Mouse (Mus musculus): Measurements from ENCODE around the gene Amigo3. TPM values are rescaled to one million over a fixed set of nuclear protein-coding genes. Genes with fewer than 3 reads are reported as not detected.
A peak's percentile ranks its signal among the peaks of the same experiment; 100 is the strongest.

Gene Amigo3
- total RNA-seq, 2 experiments from 2014 or later = 1.5 to 3.1 TPM

DNA sequence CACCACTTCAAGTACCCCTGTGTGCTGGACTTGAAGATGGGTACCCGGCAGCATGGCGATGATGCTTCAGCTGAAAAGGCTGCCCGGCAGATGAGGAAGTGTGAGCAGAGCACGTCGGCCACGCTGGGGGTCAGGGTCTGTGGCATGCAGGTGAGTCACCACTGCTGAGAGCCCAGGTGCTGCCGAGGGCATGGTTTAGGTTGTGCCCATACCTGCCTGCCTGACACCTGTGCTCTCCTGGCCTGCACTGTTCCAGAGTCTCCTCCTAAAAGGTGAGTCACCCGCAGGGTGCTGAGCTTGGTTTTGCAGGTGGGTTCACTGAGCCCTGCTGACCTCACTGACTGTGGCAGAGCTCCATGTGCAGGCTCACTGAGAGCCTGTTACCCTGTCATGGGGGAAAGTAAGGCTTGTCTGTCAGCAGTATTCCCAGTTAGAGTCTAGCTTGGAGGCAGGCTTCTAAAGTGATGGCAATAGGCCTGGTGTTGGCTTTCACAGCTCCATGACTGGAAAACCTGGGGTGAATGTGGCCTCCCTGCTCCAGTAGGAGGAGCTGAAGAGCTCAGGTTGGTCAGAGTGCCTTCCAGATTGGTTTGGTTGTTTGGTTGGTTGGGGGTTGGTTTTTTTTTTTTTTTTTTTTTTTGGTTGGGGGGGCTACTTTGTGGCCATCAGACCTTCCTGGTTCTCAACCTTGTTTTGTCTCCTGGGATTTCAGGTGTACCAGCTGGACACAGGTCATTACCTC, 8.0 kb upstream of the Amigo3 start:
- peak; percentile 14; the same call in 1 of the 2 replicates for TF ChIP-seq CTCF (IDR thresholded peaks at IDR 0.05)
- H3K4me3 ChIP-seq = no peak overlapping the region
- DNase-seq = peak; percentile 22
- intact Hi-C loops (cut with DNase I) = no loop called here
- H3K27ac ChIP-seq = no peak overlapping the region

GRCm38 (mm10) chr9:108046582-108046981, 6.4 kb upstream of the Amigo3 start:
- TF ChIP-seq CTCF (IDR thresholded peaks at IDR 0.05) = no peak
- intact Hi-C loops (cut with DNase I) = no loop called here
- Histone ChIP-seq H3K27ac (peak overlapping the region; percentile 20), H3K4me3 (no peak overlapping the region)
- DNase-seq = peak; percentile 61

DNA sequence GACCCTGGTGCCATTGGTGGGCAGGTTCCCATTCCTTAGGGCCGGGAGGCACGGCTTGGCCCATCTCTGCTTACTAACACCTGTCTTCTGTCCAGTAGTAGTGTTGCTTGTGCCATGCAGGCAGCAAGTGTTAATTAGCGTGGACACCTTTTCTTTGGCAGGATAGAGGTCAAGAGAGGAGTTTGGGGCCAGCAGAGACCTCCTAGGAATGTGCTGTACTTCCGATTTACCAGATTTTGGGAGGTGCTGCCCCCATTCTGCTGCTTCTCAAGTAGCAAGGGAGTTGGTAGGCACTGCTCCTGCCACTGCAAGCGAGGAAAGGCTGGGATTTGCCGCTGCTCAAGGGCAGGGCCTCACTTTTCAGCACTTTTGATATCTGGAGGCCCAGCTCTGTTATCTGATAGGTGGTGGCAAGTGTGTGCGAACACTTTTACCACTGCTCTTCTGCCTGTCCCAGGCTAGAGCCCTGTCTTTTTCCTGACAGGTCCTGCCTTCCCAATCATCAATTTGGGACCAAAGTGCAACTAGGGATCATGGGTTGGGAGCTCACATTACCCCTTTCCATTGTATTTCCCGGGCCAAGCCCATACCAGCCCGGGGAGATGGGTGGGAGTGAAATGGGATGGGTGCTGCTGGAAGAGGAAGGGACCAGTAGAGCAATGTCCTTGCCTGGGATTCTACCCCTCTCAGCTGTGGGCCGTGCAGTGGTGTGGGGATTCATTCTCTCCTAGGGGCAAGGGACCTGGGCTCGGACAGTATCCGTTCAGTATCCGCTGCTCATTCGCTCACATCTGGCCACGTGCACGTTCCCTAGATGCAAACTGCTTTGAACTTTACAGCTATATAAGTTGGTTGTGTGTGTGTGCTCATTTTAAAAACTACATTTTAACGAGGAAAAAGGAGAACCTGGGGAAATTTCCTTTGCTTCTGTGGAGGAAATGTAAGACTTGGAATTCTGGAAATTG, 5.1 kb upstream of the Amigo3 start:
- Histone ChIP-seq H3K27ac (peak overlapping the region; percentile 94), H3K4me3 (peak overlapping the region; percentile 71)
- intact Hi-C loops (cut with DNase I) = no loop called here
- DNase-seq = no peak
- no peak for TF ChIP-seq CTCF (IDR thresholded peaks at IDR 0.05)

- intact Hi-C loops (cut with DNase I) = no loop called here
- H3K4me3 ChIP-seq = peak overlapping the region; percentile 71
- TF ChIP-seq CTCF (IDR thresholded peaks at IDR 0.05) = no peak
- peak overlapping the region; percentile 94 for H3K27ac ChIP-seq
- DNase-seq = no peak
These were observed 4.4 kb upstream of the Amigo3 start for GRCm38 (mm10) chr9:108048566-108048955.

- Histone ChIP-seq H3K27ac (peak within 1 kb of the TSS; percentile 94), H3K4me3 (peak within 1 kb of the TSS; percentile 71)
- peak; percentile 98 for DNase-seq
- TF ChIP-seq CTCF (IDR thresholded peaks at IDR 0.05) = no peak
- intact Hi-C loops (cut with DNase I) = no loop called here
These were observed 3.9 kb upstream of the Amigo3 start, which contains the start of gene Gmppb for GRCm38 (mm10) chr9:108049016-108049455. Gene Gmppb, plus strand, starts transcription at chr9:108049242.

DNA sequence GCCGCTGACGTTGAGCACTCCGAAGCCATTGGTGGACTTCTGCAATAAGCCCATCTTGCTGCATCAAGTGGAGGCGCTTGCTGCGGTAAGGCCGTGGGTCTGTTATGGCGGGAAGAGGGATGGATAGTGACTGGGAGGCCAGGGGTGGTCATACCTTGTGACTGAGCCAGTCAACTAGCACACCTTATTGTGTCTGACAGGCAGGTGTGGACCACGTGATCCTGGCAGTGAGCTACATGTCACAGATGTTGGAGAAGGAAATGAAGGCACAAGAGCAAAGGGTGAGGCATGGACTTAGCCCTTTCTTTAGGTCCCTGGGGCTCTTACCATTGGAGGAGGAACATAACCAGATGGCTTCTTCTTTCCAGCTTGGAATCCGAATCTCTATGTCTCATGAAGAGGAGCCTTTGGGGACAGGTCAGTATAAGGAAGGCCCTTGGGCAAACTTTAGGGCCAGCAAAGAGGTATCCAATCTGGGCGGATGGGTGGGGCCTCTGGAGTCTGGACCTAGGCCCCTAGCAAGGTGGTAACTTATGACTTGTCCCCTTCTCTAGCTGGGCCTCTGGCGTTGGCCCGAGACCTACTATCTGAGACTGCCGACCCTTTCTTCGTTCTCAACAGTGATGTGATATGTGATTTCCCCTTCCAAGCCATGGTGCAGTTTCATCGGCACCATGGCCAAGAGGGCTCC, 3.3 kb upstream of the Amigo3 start:
- no peak for TF ChIP-seq CTCF (IDR thresholded peaks at IDR 0.05)
- Histone ChIP-seq H3K27ac (peak overlapping the region; percentile 94), H3K4me3 (peak overlapping the region; percentile 71)
- intact Hi-C loops (cut with DNase I) = loop anchor here (5.0 kb wide), 2 partner anchors 87 to 147 kb away; no protein-coding TSS in a partner anchor
- DNase-seq = peak; percentile 44

DNA sequence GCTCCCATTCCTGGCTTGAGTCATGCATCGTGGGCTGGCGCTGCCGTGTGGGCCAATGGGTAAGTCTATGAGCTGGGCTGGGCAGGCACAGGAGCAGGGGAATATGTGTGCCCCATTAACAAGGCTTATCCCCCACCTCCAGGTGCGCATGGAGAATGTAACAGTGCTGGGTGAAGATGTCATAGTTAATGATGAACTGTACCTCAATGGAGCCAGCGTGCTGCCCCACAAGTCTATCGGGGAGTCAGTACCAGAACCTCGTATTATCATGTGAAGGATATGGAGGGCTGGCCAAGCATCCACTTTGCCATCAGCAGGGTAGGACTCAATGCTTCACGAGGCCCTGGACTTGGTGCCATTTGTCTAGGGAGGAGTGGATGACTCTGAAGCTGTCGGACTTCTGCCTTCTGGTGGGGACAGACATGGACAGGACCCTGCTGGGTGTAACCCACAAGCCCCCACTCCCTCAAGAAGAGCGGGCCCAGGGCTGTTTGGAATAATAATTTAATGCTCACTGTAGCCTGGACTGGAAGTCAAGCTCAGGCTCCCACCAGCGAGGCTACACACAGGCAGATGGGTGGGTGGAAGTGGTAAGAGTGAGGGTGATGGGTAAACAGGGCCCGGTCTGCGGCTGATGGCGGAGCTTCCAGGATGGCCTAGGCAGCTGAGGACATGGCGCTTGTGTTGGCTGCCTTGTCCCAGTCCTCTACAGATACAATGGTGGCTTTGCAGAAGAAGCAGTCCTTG, 1.6 kb upstream of the Amigo3 start:
- H3K27ac ChIP-seq = 0 out of 2 replicates have a peak overlapping the region, but pooled peaks have one; percentile 87
- no peak for TF ChIP-seq CTCF (IDR thresholded peaks at IDR 0.05)
- peak; percentile 25 for DNase-seq
- no peak overlapping the region for H3K4me3 ChIP-seq
- intact Hi-C loops (cut with DNase I) = loop anchor here (5.0 kb wide), 2 partner anchors 89 to 149 kb away; no protein-coding TSS in a partner anchor

DNA sequence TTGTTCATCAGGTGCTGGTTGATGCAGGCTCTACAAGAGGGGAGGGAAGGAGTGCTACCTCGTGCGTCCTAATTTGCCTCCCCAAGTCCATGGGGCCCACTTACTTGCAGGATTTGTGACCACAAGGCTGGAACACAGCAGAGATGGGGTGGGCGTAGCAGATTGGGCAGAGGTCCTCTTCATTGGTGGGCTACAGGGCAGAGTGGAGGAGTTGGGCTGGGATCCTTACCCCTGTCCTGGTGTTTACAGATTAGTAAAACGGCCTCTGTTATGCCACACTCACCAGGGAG, 1.1 kb upstream of the Amigo3 start:
- no peak overlapping the region for H3K4me3 ChIP-seq
- intact Hi-C loops (cut with DNase I) = loop anchor here (2.0 to 5.0 kb wide), 3 partner anchors 67 to 150 kb away; partner anchors contain the start of gene Inka1
- peak overlapping the region; percentile 87; the same call in 1 of the 2 replicates for H3K27ac ChIP-seq
- DNase-seq = peak; percentile 15
- no peak for TF ChIP-seq CTCF (IDR thresholded peaks at IDR 0.05)

DNA sequence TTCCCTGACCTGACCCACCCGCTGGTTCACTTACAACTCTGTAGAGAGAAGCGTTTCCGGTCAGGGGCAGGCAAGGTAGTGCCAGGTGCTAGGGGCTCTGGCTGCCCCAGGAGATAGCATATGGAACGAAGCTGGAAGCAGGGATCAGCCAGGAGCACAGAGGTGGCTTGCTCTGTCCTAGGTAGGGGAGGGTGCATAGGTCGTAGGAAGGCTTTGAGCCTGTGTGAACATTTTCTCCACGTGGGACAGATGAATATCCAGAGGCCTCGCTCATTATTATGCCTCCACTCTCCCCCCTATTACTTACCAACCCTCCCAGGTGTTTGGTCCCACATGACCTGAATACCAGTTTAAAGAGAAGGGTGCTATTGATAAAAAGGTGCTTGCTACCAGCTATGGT, 548 bp upstream of the Amigo3 start:
- Histone ChIP-seq H3K27ac (peak overlapping the region; percentile 87), H3K4me3 (peak overlapping the region; percentile 5; the same call in 1 of the 2 replicates)
- TF ChIP-seq CTCF (IDR thresholded peaks at IDR 0.05) = no peak
- intact Hi-C loops (cut with DNase I) = loop anchor here (2.0 to 5.0 kb wide), 3 partner anchors 68 to 150 kb away; partner anchors contain the start of gene Inka1
- DNase-seq = peak; percentile 17

DNA sequence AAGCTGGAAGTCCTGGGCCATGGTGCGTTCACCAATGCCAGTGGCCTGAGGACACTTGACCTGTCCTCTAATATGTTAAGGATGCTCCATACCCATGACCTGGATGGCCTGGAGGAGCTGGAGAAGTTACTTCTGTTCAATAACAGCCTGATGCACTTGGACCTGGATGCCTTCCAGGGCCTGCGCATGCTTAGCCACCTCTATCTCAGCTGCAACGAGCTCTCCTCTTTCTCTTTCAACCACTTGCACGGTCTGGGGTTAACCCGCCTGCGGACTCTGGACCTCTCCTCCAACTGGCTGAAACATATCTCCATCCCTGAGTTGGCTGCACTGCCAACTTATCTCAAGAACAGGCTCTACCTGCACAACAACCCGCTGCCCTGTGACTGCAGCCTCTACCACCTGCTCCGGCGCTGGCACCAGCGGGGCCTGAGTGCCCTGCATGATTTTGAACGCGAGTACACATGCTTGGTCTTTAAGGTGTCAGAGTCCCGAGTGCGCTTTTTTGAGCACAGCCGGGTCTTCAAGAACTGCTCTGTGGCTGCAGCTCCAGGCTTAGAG, 786 bp downstream of the Amigo3 start:
- peak; percentile 43 for DNase-seq
- H3K4me3 ChIP-seq = peak overlapping the region; percentile 60
- TF ChIP-seq CTCF (IDR thresholded peaks at IDR 0.05) = no peak
- intact Hi-C loops (cut with DNase I) = loop anchor here (2.0 to 5.0 kb wide), 3 partner anchors 69 to 151 kb away; partner anchors contain the start of gene Inka1
- peak overlapping the region; percentile 87 for H3K27ac ChIP-seq

Measured in gastrocnemius, adult 2 months (tissue).